8 mouse cellular contexts compared by ENCODE assay signal in the genomic region with DNA sequence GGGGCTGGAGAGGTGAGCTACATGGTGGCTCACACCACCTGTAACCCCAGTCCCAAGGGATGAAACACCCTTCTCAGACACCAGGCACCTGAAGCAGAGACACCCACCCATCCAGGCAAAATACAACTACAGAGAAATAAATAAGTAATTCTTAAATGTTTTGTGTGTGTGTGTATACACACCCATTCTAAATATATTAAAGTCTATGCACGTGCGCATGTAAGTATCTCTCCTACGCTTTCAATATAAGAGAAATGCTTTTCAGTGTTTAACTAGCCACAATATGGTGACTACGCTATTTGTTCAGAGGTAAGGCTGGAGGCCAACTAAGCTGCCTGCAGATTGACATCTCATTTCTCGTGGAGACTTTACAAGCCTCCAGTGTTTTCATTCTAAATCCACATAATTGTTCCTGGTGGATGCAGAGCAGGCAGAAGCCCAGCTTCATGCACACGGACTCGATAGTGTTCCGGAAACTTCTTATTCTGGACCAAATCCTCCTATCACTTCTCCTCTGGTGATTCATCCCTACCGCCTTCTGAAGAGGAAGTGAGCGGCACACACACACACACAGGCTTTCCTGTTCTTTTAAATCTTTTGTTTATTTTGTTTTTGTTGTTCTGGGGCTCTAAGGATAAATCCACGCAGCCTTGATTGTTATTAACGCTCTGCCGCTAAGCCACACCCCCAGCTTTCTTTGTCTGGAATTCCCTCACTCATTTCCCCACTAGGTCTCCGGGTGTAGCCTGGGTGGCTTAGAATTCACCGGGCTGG. TPM values are rescaled to one million over a fixed set of nuclear protein-coding genes. Genes with fewer than 3 reads are reported as not detected.
DNase-seq lines count a peak whose midpoint lies in the region; ATAC-seq lines count a peak whose summit lies in the region.

No protein-coding gene starts in this region.

- no peak overlapping the region for H3K4me3 ChIP-seq in lung, embryonic 16.5 days (ENCODE audit: low read length)

- WGBS in lung, embryonic 16.5 days = 40% methylated on average over 15 of the region's 15 CpGs

- peak overlapping the region; percentile 55 for H3K27ac ChIP-seq in lung, embryonic 16.5 days (ENCODE audit: low read length)

- no peak overlapping the region for H3K9ac ChIP-seq in lung, embryonic 16.5 days (ENCODE audit: low read length)

- H3K4me1 ChIP-seq in lung, embryonic 16.5 days (replicated peaks; ENCODE audit: control insufficient read depth, insufficient read depth, low read length) = peaks cover 21% of the 10 kb centered on the region

- peak overlapping the region; percentile 35 for H3K4me2 ChIP-seq in lung, embryonic 16.5 days (ENCODE audit: low read depth, low read length)

- DNase-seq in lung, postnatal 25 days (ENCODE audit: low spot score) = no peak
- DNase-seq in layer of hippocampus, postnatal 10 days (ENCODE audit: low spot score in 2 of 2) = no peak
- DNase-seq in adrenal gland, postnatal 14 days = no peak
- DNase-seq in spleen, adult 18-20 months = no peak

- H3K36me3 ChIP-seq in lung, embryonic 16.5 days (ENCODE audit: control insufficient read depth, insufficient read depth, low read length) = no peaks in the 10 kb centered on the region

- H3K9me3 ChIP-seq in lung, embryonic 16.5 days (ENCODE audit: control insufficient read depth, low read length) = no peaks in the 10 kb centered on the region

- ATAC-seq in lung, embryonic 16.5 days (ENCODE audit: low read depth) = no peak
- ATAC-seq in common myeloid progenitor, adult 5-6 weeks (replicated peaks; ENCODE audit: low read depth, poor library complexity, severe bottlenecking) = peak; percentile 51
- peak; percentile 31 to 48; a peak in 2 of 4 replicates for ATAC-seq in hematopoietic stem cell, adult 5-6 weeks (replicated peaks in 1 of 2; ENCODE audit: insufficient read depth in 1 of 2, low FRiP score in 2 of 2, low TSS enrichment in 1 of 2, low read depth in 1 of 2, poor library complexity in 2 of 2, severe bottlenecking in 2 of 2)
- peak; percentile 49; the same call in 1 of the 2 replicates for ATAC-seq in neutrophil, adult 5-6 weeks (ENCODE audit: extremely low read depth, insufficient number of reproducible peaks, low FRiP score, poor library complexity, severe bottlenecking)

- no peaks in the 10 kb centered on the region for H3K27me3 ChIP-seq in lung, embryonic 16.5 days (ENCODE audit: control insufficient read depth, insufficient read depth, low read depth, low read length)

RNA-seq across cellular contexts. Expression of a gene that starts 12.1 kb away (rescaled TPM):
- 5.2 and 6.1 TPM in 2 replicates for polyA plus RNA-seq in lung, embryonic 16.5 days (2015; fragmentation: Nextera tagmentation; extraction: Ambion mirVana)
- 33.2 and 40.1 TPM in 2 replicates for total RNA-seq in common myeloid progenitor, adult 5-6 weeks (2017)
- 35.4 and 39.5 TPM in 2 replicates for total RNA-seq in hematopoietic stem cell, adult 5-6 weeks (2017)
- 76.0 and 83.2 TPM in 2 replicates for total RNA-seq in neutrophil, adult 5-6 weeks (2017)
- 1 to 10 TPM; 4.5 to 5.5 TPM for total RNA-seq in layer of hippocampus, postnatal 10 days (2021)
- 28.6 and 32.6 TPM in 2 replicates for total RNA-seq in adrenal gland, postnatal 14 days (2021)
